In genomic region chr11:95356039-95356438, GRCm38 (mm10) we compare ENCODE assay signal across 11 mouse cellular contexts. TPM values are rescaled to one million over a fixed set of nuclear protein-coding genes. Genes with fewer than 3 reads are reported as not detected.
A peak's percentile ranks its signal among the peaks of the same experiment; 100 is the strongest.
DNase-seq lines count a peak whose midpoint lies in the region; ATAC-seq and TF ChIP-seq lines count a peak whose summit lies in the region.
"Had no signal": no experiment of that assay in that cellular context is flagged by ENCODE, and none has a peak within 500 bp of the region (broad histone marks: within the 10 kb centered on the region; RNA-seq: fewer than 3 reads in every experiment).

No protein-coding gene starts in this region.

- intact Hi-C loops in heart, postnatal 36 days (cut with DNase I): no loop called here
- intact Hi-C loops in left cerebral cortex, adult 2 months (cut with DNase I): no loop called here

- H3K4me3 ChIP-seq in heart, embryonic 14.5 days (ENCODE audit: control insufficient read depth in 1 of 2, insufficient read depth in 1 of 2, low read depth in 1 of 2, low read length in 2 of 2): no peak overlapping the region
- H3K4me3 ChIP-seq in spleen, adult 2 months (ENCODE audit: extremely low read depth, insufficient read depth, insufficient read length): peak overlapping the region; percentile 44
- peak overlapping the region; percentile 60 for H3K4me3 ChIP-seq in erythroblast, embryonic 14.5 days (replicated peaks)
- no peak overlapping the region for H3K4me3 ChIP-seq in left cerebral cortex, adult 2 months
- H3K4me3 ChIP-seq: embryonic facial prominence, embryonic 15.5 days had no signal

- H3K9me3 ChIP-seq in heart, embryonic 14.5 days (ENCODE audit: control insufficient read depth, low read length): no peaks in the 10 kb centered on the region
- H3K9me3 ChIP-seq in erythroblast, embryonic 14.5 days (ENCODE audit: control insufficient read depth, low read length): no peaks in the 10 kb centered on the region
- H3K9me3 ChIP-seq: embryonic facial prominence, embryonic 15.5 days had no signal

- no peak overlapping the region for H3K9ac ChIP-seq in heart, embryonic 14.5 days (ENCODE audit: low read length)
- H3K9ac ChIP-seq: embryonic facial prominence, embryonic 15.5 days had no signal

- H3K4me1 ChIP-seq in heart, embryonic 14.5 days (ENCODE audit: control insufficient read depth in 2 of 2, insufficient read depth in 2 of 2, low read length in 2 of 2): peaks cover 11 to 26% of the 10 kb centered on the region in 2 experiments
- H3K4me1 ChIP-seq in spleen, adult 2 months (ENCODE audit: control insufficient read depth, insufficient read depth, insufficient read length): peaks cover 36% of the 10 kb centered on the region; the same call in 1 of the 2 replicates
- peaks cover 93% of the 10 kb centered on the region for H3K4me1 ChIP-seq in erythroblast, embryonic 14.5 days (ENCODE audit: control insufficient read depth)

- no peaks in the 10 kb centered on the region for H3K36me3 ChIP-seq in heart, embryonic 14.5 days (ENCODE audit: control insufficient read depth, insufficient read depth, low read length)
- H3K36me3 ChIP-seq in spleen, adult 2 months (ENCODE audit: control insufficient read depth, insufficient read depth, low read length): 0 out of 2 replicates have a peak, but pooled peaks cover 1% of the 10 kb centered on the region
- H3K36me3 ChIP-seq in erythroblast, embryonic 14.5 days (ENCODE audit: control insufficient read depth): peaks cover 100% of the 10 kb centered on the region

- H3K4me2 ChIP-seq in heart, embryonic 14.5 days (ENCODE audit: low read length): 0 out of 2 replicates have a peak overlapping the region, but pooled peaks have one; percentile 16
- H3K4me2 ChIP-seq: embryonic facial prominence, embryonic 15.5 days had no signal

- 0 out of 4 replicates have a peak overlapping the region, but pooled peaks of 1 of the 2 experiments have one; percentile 9 for H3K27ac ChIP-seq in heart, embryonic 14.5 days (replicated peaks in 1 of 2; ENCODE audit: control insufficient read depth in 1 of 2, insufficient read depth in 1 of 2, low read depth in 2 of 2, low read length in 2 of 2)
- peak overlapping the region; percentile 89 for H3K27ac ChIP-seq in spleen, adult 2 months (ENCODE audit: insufficient read depth, low read length)
- H3K27ac ChIP-seq in left cerebral cortex, adult 2 months: no peak overlapping the region
- H3K27ac ChIP-seq: kidney, postnatal 0 days had no signal

- no peak for DNase-seq in heart, postnatal 36 days
- no peak for DNase-seq in spleen, adult 2 months (ENCODE audit: low read depth in 1 of 2, low spot score in 2 of 2)
- no peak for DNase-seq in spleen, postnatal 36 days (ENCODE audit: low spot score in 2 of 2)
- no peak for DNase-seq in cerebellum, adult 8-10 months
- DNase-seq in left cerebral cortex, adult 2 months (ENCODE audit: extremely low spot score in 1 of 2, low spot score in 2 of 2): no peak
- DNase-seq: right cerebral cortex, postnatal 25 days had no signal

- WGBS in heart, embryonic 14.5 days: 74% methylated on average over 7 of the region's 7 CpGs
- WGBS in spleen, adult 2 months: 55% methylated on average over 7 of the region's 7 CpGs

- no peak for ATAC-seq in heart, embryonic 14.5 days (ENCODE audit: insufficient number of reproducible peaks, insufficient read depth, low FRiP score, low read depth)
- peak; percentile 3 for ATAC-seq in megakaryocyte progenitor cell, adult 5-6 weeks (replicated peaks; ENCODE audit: poor library complexity)

- no peaks in the 10 kb centered on the region for H3K27me3 ChIP-seq in heart, embryonic 14.5 days (ENCODE audit: control insufficient read depth, insufficient read depth, low read length)
- no peaks in the 10 kb centered on the region for H3K27me3 ChIP-seq in spleen, adult 2 months (ENCODE audit: control insufficient read depth, insufficient read depth, low read length)
- no peaks in the 10 kb centered on the region for H3K27me3 ChIP-seq in erythroblast, embryonic 14.5 days (ENCODE audit: control insufficient read depth)
- H3K27me3 ChIP-seq: embryonic facial prominence, embryonic 15.5 days had no signal

- no peak for TF ChIP-seq CTCF in spleen, adult 2 months (IDR thresholded peaks at IDR 0.05; ENCODE audit: extremely low read depth, insufficient read depth, insufficient read length, insufficient replicate concordance)
- TF ChIP-seq CTCF in left cerebral cortex, adult 2 months (IDR thresholded peaks at IDR 0.05): no peak

- no peak for TF ChIP-seq POLR2A in spleen, adult 2 months (IDR thresholded peaks at IDR 0.05; ENCODE audit: low read depth, low read length)

RNA-seq across cellular contexts. Expression of gene Fam117a, which starts 19.2 kb away (rescaled TPM):
- polyA plus RNA-seq in heart, embryonic 14.5 days (2014; fragmentation: Nextera tagmentation; extraction: Ambion mirVana): 5.4 and 6.3 TPM in 2 replicates
- total RNA-seq in heart, postnatal 36 days (2021): 10 to 100 TPM in 1 of 2 experiments, 1 to 10 TPM in 1; 7.0 to 10.3 TPM
- 123 and 142 TPM in 2 replicates for polyA plus RNA-seq in spleen, adult 2 months (2012; rRNA removed)
- 184 and 248 TPM in 2 replicates for polyA plus RNA-seq in erythroblast, embryonic 14.5 days (2012)
- total RNA-seq in megakaryocyte progenitor cell, adult 5-6 weeks (2015): 90.4 and 98.3 TPM in 2 replicates
- total RNA-seq in megakaryocyte progenitor cell, adult 5-6 weeks (2017): 89.6 and 91.8 TPM in 2 replicates
- total RNA-seq in left cerebral cortex, adult 2 months (2021): 1 to 10 TPM; 3.0 to 3.6 TPM

RNA-seq across cellular contexts. Expression of gene Slc35b1, which starts 28.5 kb away (rescaled TPM):
- polyA plus RNA-seq in heart, embryonic 14.5 days (2014; fragmentation: Nextera tagmentation; extraction: Ambion mirVana): 74.6 and 75.4 TPM in 2 replicates
- total RNA-seq in heart, postnatal 36 days (2021): 10 to 100 TPM; 35.7 to 37.6 TPM
- polyA plus RNA-seq in spleen, adult 2 months (2012; rRNA removed): 40.9 and 44.9 TPM in 2 replicates
- polyA plus RNA-seq in erythroblast, embryonic 14.5 days (2012): 0.78 and 0.98 TPM in 2 replicates
- total RNA-seq in megakaryocyte progenitor cell, adult 5-6 weeks (2015): 82.6 and 88.6 TPM in 2 replicates
- 61.2 and 85.6 TPM in 2 replicates for total RNA-seq in megakaryocyte progenitor cell, adult 5-6 weeks (2017)
- 10 to 100 TPM; 55.8 to 61.9 TPM for total RNA-seq in left cerebral cortex, adult 2 months (2021)

RNA-seq across cellular contexts. Expression of gene Kat7, which starts 46.0 kb away (rescaled TPM):
- polyA plus RNA-seq in heart, embryonic 14.5 days (2014; fragmentation: Nextera tagmentation; extraction: Ambion mirVana): 45.4 and 45.6 TPM in 2 replicates
- 10 to 100 TPM; 27.5 to 32.3 TPM for total RNA-seq in heart, postnatal 36 days (2021)
- 25.2 and 29.4 TPM in 2 replicates for polyA plus RNA-seq in spleen, adult 2 months (2012; rRNA removed)
- polyA plus RNA-seq in erythroblast, embryonic 14.5 days (2012): 1.3 and 1.4 TPM in 2 replicates
- 99.1 and 111 TPM in 2 replicates for total RNA-seq in megakaryocyte progenitor cell, adult 5-6 weeks (2015)
- 70.8 and 73.3 TPM in 2 replicates for total RNA-seq in megakaryocyte progenitor cell, adult 5-6 weeks (2017)
- total RNA-seq in left cerebral cortex, adult 2 months (2021): 10 to 100 TPM; 72.3 to 77.2 TPM

RNA-seq across cellular contexts. Expression of gene Spop, which starts 57.8 kb away (rescaled TPM):
- polyA plus RNA-seq in heart, embryonic 14.5 days (2014; fragmentation: Nextera tagmentation; extraction: Ambion mirVana): 81.6 and 89.6 TPM in 2 replicates
- 100 to 1,000 TPM; 175 to 193 TPM for total RNA-seq in heart, postnatal 36 days (2021)
- polyA plus RNA-seq in spleen, adult 2 months (2012; rRNA removed): 31.0 and 31.4 TPM in 2 replicates
- polyA plus RNA-seq in erythroblast, embryonic 14.5 days (2012): 2.4 and 3.0 TPM in 2 replicates
- 88.9 and 102 TPM in 2 replicates for total RNA-seq in megakaryocyte progenitor cell, adult 5-6 weeks (2015)
- 60.2 and 63.3 TPM in 2 replicates for total RNA-seq in megakaryocyte progenitor cell, adult 5-6 weeks (2017)
- 100 to 1,000 TPM; 178 to 187 TPM for total RNA-seq in left cerebral cortex, adult 2 months (2021)

Comparison
In these comparisons a context has a peak if more than half of its experiments do, and no peak if none do; other contexts are left out.
1. H3K4me3 ChIP-seq: peak in spleen, adult 2 months (single experiment) and erythroblast, embryonic 14.5 days (single experiment); none in heart, embryonic 14.5 days (0 of 2) and left cerebral cortex, adult 2 months (single experiment).
2. RNA of gene Fam117a, which starts 19.2 kb away (total RNA-seq): 89.6 to 98.3 TPM in megakaryocyte progenitor cell, adult 5-6 weeks; 7.0 to 10.3 TPM in heart, postnatal 36 days and 3.0 to 3.6 TPM in left cerebral cortex, adult 2 months; every median in the first group is over 4 times any median in the second.